Mouse (Mus musculus): ENCODE data around the gene Tbc1d7. TPM values are rescaled to one million over a fixed set of nuclear protein-coding genes. Genes with fewer than 3 reads are reported as not detected.

The Tbc1d7 gene
- polyA plus RNA-seq, 1 experiment from 2014 or later, result 83.2 TPM

DNA sequence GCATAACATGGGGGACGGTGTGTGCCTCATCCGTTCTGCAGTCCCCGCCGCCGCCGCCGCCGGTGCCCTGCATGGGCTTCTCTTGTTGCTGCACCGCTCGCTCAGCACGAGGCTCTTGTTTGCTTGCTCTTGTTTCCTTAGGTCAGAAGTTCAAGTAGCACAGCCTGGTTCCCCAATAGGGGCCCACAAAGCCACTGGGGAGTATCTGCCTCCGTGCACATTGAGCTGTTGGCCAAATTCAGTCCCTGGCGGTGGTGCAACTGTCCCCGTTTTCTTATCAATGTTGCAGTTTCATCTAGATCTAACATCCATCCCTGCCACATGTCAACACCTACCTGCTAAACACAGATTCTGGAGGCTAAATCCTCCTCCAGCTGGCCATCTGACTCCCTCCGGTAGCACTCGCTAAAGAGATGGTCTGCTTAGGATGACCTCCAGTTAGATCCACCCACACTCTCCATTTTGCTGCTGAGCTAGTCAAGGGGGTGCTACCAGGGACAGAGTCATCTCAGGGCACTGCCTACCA is 37.7 kb upstream of the Tbc1d7 start:
- H3K36me3 ChIP-seq (ENCODE audit: poor library complexity, severe bottlenecking), result no peaks in the 10 kb centered on the region
- no peaks in the 10 kb centered on the region for H3K27me3 ChIP-seq
- WGBS, result 54% methylated on average over 16 of the region's 16 CpGs
- peaks cover 6% of the 10 kb centered on the region for H3K4me1 ChIP-seq
- no peak overlapping the region for H3K4me2 ChIP-seq
- H3K27ac ChIP-seq, result no peak overlapping the region
- no peaks in the 10 kb centered on the region for H3K9me3 ChIP-seq (replicated peaks)
- H3K9ac ChIP-seq, result no peak overlapping the region
- no peak for ATAC-seq
- H3K4me3 ChIP-seq, result no peak overlapping the region

DNA sequence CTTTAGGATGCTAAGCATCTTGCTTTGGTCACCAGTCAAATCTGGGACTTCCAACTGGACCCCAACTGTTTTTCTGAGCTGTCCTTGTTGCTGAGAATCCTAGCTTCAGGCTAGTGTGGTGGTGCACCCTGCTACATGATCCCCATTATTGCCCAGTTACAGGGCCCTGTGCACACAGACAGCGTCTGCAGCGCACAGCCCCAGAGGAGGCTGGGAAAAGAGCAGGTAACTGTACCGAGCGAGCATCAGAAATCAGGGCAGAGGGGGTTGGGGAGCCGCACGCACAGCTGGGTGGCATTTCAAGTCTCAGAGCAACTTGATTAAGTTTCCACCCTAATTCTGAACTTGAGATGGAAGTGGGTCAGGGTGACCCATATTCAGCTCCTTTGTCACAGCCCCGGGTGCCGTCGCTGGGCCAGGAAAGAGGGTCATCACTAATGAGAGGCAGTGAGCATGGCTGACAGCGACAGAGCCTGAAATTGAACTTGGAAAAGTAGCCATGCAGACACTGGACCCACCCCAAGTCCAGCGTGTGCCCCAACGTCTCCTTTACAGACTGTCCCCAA is 34.9 kb upstream of the Tbc1d7 start:
- no peaks in the 10 kb centered on the region for H3K9me3 ChIP-seq (replicated peaks)
- H3K4me1 ChIP-seq, result no peaks in the 10 kb centered on the region; the same call in 1 of the 2 replicates
- no peaks in the 10 kb centered on the region for H3K27me3 ChIP-seq
- 88% methylated on average over 12 of the region's 12 CpGs for WGBS
- no peak overlapping the region for H3K4me2 ChIP-seq
- no peak for ATAC-seq
- no peaks in the 10 kb centered on the region for H3K36me3 ChIP-seq (ENCODE audit: poor library complexity, severe bottlenecking)
- H3K9ac ChIP-seq, result no peak overlapping the region
- no peak overlapping the region for H3K27ac ChIP-seq
- H3K4me3 ChIP-seq, result no peak overlapping the region

DNA sequence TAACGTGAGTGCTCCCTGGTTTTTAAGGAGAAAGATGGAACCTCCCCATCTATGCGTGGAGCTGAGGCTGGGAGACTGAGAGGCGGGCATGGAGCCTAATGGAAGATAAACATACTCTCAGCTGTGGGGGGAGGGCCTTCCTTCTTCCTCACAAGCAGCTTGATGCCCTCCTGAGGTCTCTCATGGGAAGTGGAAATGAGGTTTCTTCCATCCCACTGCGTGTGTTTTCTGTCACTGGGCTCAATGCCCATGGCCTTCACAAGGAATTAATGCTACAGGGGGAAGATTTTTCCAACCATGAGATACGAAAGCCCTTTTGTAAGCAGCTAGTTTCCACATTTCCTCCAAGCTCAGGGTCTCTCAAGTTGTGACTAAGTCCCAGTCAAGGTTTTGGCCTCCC is 32.3 kb upstream of the Tbc1d7 start:
- 74% methylated on average over 5 of the region's 5 CpGs for WGBS

DNA sequence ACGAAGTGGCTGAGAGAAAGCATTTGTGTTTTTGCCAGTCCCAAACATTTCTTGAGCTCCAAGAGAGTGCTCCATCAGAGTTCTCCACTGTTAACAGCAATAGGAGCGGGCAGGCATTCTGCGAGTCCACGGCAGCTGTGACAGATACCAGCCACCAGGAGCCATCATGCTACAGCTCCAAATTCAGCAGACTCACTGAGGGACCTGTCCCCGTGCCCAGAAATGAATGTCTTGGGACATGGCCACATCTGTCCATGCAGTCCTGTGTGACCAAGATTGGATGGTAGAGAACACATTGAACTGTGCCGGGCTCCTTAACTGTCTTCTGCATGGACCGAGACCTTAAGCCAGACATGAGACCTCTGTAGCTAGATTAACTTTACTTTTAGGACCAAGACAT is 31.9 kb upstream of the Tbc1d7 start:
- no peaks in the 10 kb centered on the region for H3K27me3 ChIP-seq
- H3K9ac ChIP-seq, result no peak overlapping the region
- no peak overlapping the region for H3K27ac ChIP-seq
- no peaks in the 10 kb centered on the region for H3K4me1 ChIP-seq
- ATAC-seq, result no peak
- H3K4me3 ChIP-seq, result no peak overlapping the region
- no peaks in the 10 kb centered on the region for H3K36me3 ChIP-seq (ENCODE audit: poor library complexity, severe bottlenecking)
- WGBS, result 89% methylated on average over 7 of the region's 7 CpGs
- H3K4me2 ChIP-seq, result no peak overlapping the region
- no peaks in the 10 kb centered on the region for H3K9me3 ChIP-seq (replicated peaks)

More for the DNA sequence above, 32.3 kb upstream of the Tbc1d7 start:
- Histone ChIP-seq H3K27me3 (no peaks in the 10 kb centered on the region), H3K36me3 (ENCODE audit: poor library complexity, severe bottlenecking) (no peaks in the 10 kb centered on the region), H3K4me1 (no peaks in the 10 kb centered on the region), H3K27ac (no peak overlapping the region), H3K4me3 (no peak overlapping the region), H3K9me3 (replicated peaks) (no peaks in the 10 kb centered on the region), H3K9ac (no peak overlapping the region), H3K4me2 (no peak overlapping the region)
- ATAC-seq, result no peak

DNA sequence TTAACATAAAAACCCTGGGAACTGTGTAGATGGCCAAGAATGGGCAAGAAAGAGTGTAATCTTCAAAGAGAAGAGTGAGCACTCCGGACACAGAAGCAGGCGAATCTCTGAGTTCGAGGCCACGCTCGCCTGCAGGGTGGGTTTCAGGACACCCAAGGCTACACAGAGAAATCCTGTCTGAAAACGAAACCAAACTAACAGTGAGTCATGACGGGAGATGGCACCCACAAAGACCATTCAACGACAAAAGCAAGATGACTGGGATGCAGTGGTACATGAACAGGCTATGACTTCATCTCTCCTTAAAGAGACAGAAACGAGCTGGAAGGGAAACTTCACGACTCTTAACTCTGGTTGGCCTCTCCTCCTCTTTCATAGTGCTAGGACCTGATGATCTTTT is 31.1 kb upstream of the Tbc1d7 start:
- H3K27me3 ChIP-seq, result no peaks in the 10 kb centered on the region
- WGBS, result 86% methylated on average over 10 of the region's 10 CpGs
- no peak overlapping the region for H3K4me3 ChIP-seq
- no peak for ATAC-seq
- no peak overlapping the region for H3K9ac ChIP-seq
- H3K4me2 ChIP-seq, result no peak overlapping the region
- no peak overlapping the region for H3K27ac ChIP-seq
- no peaks in the 10 kb centered on the region for H3K9me3 ChIP-seq (replicated peaks)
- no peaks in the 10 kb centered on the region for H3K4me1 ChIP-seq
- H3K36me3 ChIP-seq (ENCODE audit: poor library complexity, severe bottlenecking), result no peaks in the 10 kb centered on the region

DNA sequence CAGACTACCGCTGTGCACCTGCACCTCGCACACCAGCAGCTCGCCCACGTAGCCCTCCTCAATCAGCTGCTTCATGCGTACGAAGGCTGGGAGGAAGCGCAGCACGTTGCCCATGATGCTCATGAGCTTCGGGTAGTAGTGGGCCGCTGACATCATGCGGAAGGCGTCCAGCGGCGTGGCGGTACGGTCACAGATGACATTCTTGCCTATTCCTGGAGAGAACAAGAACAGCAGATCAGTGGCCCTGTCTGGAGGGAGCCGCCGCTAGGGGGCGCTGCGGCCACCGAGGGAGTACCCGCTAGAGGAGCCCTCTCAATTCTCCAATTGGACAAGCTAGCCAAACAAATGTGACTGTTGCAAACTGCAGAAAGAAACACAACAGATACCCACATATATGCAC is 29.7 kb upstream of the Tbc1d7 start:
- H3K27me3 ChIP-seq, result no peaks in the 10 kb centered on the region
- H3K4me1 ChIP-seq, result no peaks in the 10 kb centered on the region
- H3K9ac ChIP-seq, result no peak overlapping the region
- no peak overlapping the region for H3K4me2 ChIP-seq
- no peaks in the 10 kb centered on the region for H3K9me3 ChIP-seq (replicated peaks)
- no peak for ATAC-seq
- no peak overlapping the region for H3K27ac ChIP-seq
- H3K4me3 ChIP-seq, result no peak overlapping the region
- H3K36me3 ChIP-seq (ENCODE audit: poor library complexity, severe bottlenecking), result no peaks in the 10 kb centered on the region
- 46% methylated on average over 22 of the region's 22 CpGs for WGBS

DNA sequence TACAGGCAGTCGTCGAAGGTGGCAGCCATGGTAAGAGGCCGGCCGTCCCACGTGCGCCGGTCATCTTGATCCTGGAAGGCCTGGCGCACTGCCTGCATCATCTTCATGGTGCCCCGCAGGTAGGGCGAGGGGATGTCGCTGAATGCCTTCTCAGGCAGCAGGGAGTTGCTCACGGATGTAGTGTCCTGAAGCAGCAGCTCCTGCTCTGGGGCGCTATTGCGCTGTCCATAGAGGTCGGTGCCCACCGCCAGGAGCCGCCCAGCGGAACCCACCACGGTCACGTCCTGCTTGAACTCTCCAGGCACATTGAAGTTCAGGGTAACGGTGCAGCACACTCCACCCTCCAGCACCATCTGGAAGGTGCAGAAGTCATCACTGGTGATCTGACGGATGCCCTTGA is 29.2 kb upstream of the Tbc1d7 start:
- H3K27me3 ChIP-seq, result no peaks in the 10 kb centered on the region
- no peaks in the 10 kb centered on the region for H3K9me3 ChIP-seq (replicated peaks)
- no peak overlapping the region for H3K27ac ChIP-seq
- H3K4me1 ChIP-seq, result no peaks in the 10 kb centered on the region
- H3K36me3 ChIP-seq (ENCODE audit: poor library complexity, severe bottlenecking), result no peaks in the 10 kb centered on the region
- no peak overlapping the region for H3K4me2 ChIP-seq
- 81% methylated on average over 22 of the region's 22 CpGs for WGBS
- no peak for ATAC-seq
- H3K9ac ChIP-seq, result no peak overlapping the region
- no peak overlapping the region for H3K4me3 ChIP-seq

DNA sequence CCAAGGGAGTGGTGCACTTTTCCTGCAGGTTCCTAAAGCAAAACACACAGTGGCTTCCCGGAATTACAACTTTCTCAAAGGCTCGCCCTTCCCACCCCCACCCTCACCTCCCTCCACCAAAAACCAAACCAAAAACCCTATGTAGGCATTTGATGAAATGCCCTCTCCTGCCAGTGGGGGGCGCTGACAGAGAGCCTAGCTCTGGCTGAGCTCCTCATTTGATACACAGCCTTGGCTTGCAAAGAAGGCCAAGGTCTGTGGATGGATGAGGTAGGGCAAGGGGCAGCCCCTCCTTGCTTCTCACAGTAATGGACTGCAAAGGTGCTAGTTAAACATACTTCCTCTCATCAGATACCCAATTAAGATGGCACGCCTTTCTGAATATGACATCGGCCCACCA is 28.4 kb upstream of the Tbc1d7 start:
- H3K27me3 ChIP-seq, result no peaks in the 10 kb centered on the region
- no peak overlapping the region for H3K4me3 ChIP-seq
- H3K9ac ChIP-seq, result no peak overlapping the region
- no peak overlapping the region for H3K4me2 ChIP-seq
- no peak for ATAC-seq
- H3K27ac ChIP-seq, result no peak overlapping the region
- H3K9me3 ChIP-seq (replicated peaks), result no peaks in the 10 kb centered on the region
- no peaks in the 10 kb centered on the region for H3K36me3 ChIP-seq (ENCODE audit: poor library complexity, severe bottlenecking)
- 72% methylated on average over 5 of the region's 5 CpGs for WGBS
- H3K4me1 ChIP-seq, result no peaks in the 10 kb centered on the region

DNA sequence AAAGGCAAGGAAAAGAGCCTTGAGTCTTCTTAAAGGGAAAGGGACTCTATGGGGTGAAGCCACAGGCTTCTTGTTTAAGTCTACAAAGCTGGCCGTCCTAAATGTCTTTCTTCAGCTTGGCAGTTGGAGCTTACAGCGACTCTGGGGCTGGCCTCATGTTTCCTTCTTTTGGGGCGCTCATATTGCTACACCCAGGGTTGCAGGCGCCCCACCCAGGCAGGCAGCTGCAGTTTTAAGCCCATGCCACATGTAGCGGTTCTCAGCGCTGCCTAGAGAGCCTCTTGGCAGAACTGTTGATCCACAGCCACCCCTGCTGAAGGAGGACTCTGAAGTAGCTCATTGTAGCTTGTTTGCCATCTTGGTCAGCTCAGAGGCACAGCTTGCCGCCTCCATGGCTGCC is 28.0 kb upstream of the Tbc1d7 start:
- Histone ChIP-seq H3K4me3 (no peak overlapping the region), H3K36me3 (ENCODE audit: poor library complexity, severe bottlenecking) (no peaks in the 10 kb centered on the region), H3K9me3 (replicated peaks) (no peaks in the 10 kb centered on the region), H3K9ac (no peak overlapping the region), H3K4me2 (no peak overlapping the region), H3K4me1 (no peaks in the 10 kb centered on the region), H3K27me3 (no peaks in the 10 kb centered on the region), H3K27ac (no peak overlapping the region)
- 89% methylated on average over 7 of the region's 7 CpGs for WGBS
- no peak for ATAC-seq

DNA sequence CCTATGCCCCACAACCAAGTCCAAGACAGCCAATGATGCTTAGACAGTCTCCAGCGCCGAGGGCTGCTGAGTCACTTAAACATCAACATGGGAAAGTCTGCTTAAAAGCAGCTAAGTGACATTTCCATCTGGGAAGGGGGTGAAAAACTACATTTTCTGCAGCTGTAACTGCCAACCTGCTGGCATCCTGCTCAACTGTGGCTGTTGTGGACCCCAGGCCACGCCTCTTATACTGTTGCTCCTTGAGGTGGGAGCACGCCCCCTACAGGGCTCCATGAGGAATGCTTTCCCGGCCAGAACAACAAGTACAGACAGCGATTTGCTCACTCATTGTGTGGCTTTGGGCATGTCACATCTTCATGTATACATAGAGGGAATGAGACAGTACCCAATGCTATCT is 25.9 kb upstream of the Tbc1d7 start:
- no peaks in the 10 kb centered on the region for H3K27me3 ChIP-seq

DNA sequence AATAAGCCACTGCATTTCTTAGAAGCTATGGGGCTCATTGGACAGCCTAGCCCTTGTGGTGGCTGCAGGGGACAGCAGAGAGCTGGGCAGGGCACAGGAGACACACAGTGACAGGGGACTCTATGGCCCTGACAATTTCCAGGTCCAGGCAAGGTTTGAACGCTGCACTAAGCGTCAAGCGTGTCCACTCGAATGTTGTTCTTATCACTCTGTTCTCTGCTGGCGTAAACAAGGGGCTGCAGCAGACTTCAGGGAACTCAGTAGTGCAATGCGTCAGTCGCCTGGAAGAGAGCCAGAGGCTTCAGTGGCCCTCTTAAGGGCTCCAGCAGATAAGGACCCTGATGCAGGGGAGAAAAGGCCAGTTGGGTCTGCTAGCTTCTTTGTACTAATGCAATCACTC is 24.7 kb upstream of the Tbc1d7 start:
- Histone ChIP-seq H3K27me3 (no peaks in the 10 kb centered on the region), H3K4me3 (no peak overlapping the region), H3K9me3 (replicated peaks) (no peaks in the 10 kb centered on the region), H3K27ac (no peak overlapping the region), H3K9ac (no peak overlapping the region), H3K4me2 (no peak overlapping the region), H3K4me1 (peaks cover 6% of the 10 kb centered on the region; the same call in 1 of the 2 replicates), H3K36me3 (ENCODE audit: poor library complexity, severe bottlenecking) (no peaks in the 10 kb centered on the region)
- no peak for ATAC-seq
- WGBS, result 69% methylated on average over 7 of the region's 7 CpGs

More for the DNA sequence above, 25.9 kb upstream of the Tbc1d7 start:
- 63% methylated on average over 6 of the region's 6 CpGs for WGBS
- H3K4me1 ChIP-seq, result no peaks in the 10 kb centered on the region
- no peaks in the 10 kb centered on the region for H3K9me3 ChIP-seq (replicated peaks)
- H3K4me2 ChIP-seq, result no peak overlapping the region
- no peaks in the 10 kb centered on the region for H3K36me3 ChIP-seq (ENCODE audit: poor library complexity, severe bottlenecking)
- H3K4me3 ChIP-seq, result no peak overlapping the region
- ATAC-seq, result no peak
- no peak overlapping the region for H3K9ac ChIP-seq
- H3K27ac ChIP-seq, result no peak overlapping the region

DNA sequence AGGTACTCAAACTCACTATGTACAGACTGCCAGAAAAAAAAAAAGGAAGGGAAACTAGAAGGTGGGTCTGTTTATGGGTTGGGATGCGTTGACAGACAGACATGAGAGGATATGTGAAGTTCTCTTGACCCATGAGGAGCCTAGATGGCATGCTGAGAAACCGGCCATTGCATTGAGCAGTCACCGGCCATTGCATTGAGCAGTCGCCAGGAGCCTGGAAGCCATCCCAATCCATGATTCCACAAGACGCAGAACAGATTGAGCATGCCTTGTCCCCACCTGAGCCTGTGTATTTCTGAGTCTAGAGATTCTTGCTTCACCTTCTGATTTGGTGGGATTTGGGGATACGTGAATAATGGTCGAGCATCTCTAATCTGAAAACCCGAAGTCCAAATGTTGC is 22.6 kb upstream of the Tbc1d7 start:
- Histone ChIP-seq H3K9ac (no peak overlapping the region), H3K36me3 (ENCODE audit: poor library complexity, severe bottlenecking) (no peaks in the 10 kb centered on the region), H3K27me3 (no peaks in the 10 kb centered on the region), H3K4me1 (peaks cover 6% of the 10 kb centered on the region; the same call in 1 of the 2 replicates), H3K9me3 (replicated peaks) (no peaks in the 10 kb centered on the region), H3K4me2 (no peak overlapping the region), H3K27ac (no peak overlapping the region), H3K4me3 (no peak overlapping the region)
- no peak for ATAC-seq
- WGBS, result 92% methylated on average over 8 of the region's 8 CpGs

DNA sequence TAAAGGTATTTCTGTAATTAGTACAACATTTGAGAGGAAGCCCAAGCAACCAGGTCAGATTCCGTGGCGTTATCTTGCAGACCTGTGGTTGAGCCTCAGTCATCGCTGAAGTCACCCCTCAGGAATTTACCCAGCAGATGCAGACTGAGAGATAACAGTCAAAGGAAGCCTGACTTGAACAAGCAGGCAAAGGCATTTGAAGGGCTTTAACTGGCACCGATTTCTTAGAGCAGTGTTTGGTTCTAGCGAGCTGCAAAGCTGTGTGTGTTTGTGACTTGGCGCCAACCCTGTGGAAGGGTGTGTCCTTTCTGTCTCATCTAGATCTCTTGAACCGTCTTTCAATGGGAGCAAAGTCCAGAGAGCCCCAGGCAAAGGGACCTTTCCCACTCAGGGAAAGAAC is 22.0 kb upstream of the Tbc1d7 start:
- Histone ChIP-seq H3K4me2 (no peak overlapping the region), H3K9ac (no peak overlapping the region), H3K27ac (no peak overlapping the region), H3K9me3 (replicated peaks) (no peaks in the 10 kb centered on the region), H3K36me3 (ENCODE audit: poor library complexity, severe bottlenecking) (no peaks in the 10 kb centered on the region), H3K4me1 (peaks cover 6% of the 10 kb centered on the region; the same call in 1 of the 2 replicates), H3K27me3 (no peaks in the 10 kb centered on the region), H3K4me3 (no peak overlapping the region)
- 73% methylated on average over 7 of the region's 7 CpGs for WGBS
- ATAC-seq, result no peak
